Mouse (Mus musculus): Measurements from ENCODE around the gene Agap2. TPM values are rescaled to one million over a fixed set of nuclear protein-coding genes. Genes with fewer than 3 reads are reported as not detected.

The Agap2 gene
- polyA plus RNA-seq (2015; fragmentation: Nextera tagmentation; extraction: Ambion mirVana) = 2.8 and 3.3 TPM in 2 replicates

GRCm38 (mm10) chr10:127075080-127075479, at the start of gene Agap2:
Agap2 (plus strand) TSS chr10:127075284.
- Histone ChIP-seq H3K36me3 (no peaks in the 10 kb centered on the region), H3K4me3 (replicated peaks) (no peak within 1 kb of the TSS), H3K27me3 (peaks cover 16% of the 10 kb centered on the region), H3K4me2 (replicated peaks) (no peak within 1 kb of the TSS), H3K9me3 (no peaks in the 10 kb centered on the region), H3K4me1 (replicated peaks) (peaks cover 41% of the 10 kb centered on the region), H3K27ac (no peak within 1 kb of the TSS), H3K9ac (replicated peaks) (0 out of 2 replicates have a peak within 1 kb of the TSS, but pooled peaks have one; percentile 7)
- no peak for ATAC-seq
- 68% methylated on average over 9 of the region's 9 CpGs for WGBS

- peak within 1 kb of the TSS; percentile 80 for H3K27ac ChIP-seq
- H3K4me2 ChIP-seq (replicated peaks) = peak within 1 kb of the TSS; percentile 90
- peak within 1 kb of the TSS; percentile 87 for H3K4me3 ChIP-seq (replicated peaks)
- H3K4me1 ChIP-seq (replicated peaks) = peaks cover 11% of the 10 kb centered on the region
- no peaks in the 10 kb centered on the region for H3K27me3 ChIP-seq
- peak within 1 kb of the TSS; percentile 92 for H3K9ac ChIP-seq (replicated peaks)
- no peaks in the 10 kb centered on the region for H3K9me3 ChIP-seq
- H3K36me3 ChIP-seq = peaks cover 33% of the 10 kb centered on the region
- ATAC-seq = peak; percentile 92
- WGBS = 5% methylated on average over 55 of the region's 56 CpGs
These were observed 44.5 kb upstream of the Agap2 start, which contains the start of gene Tsfm for GRCm38 (mm10) chr10:127030336-127031296. Tsfm (minus strand) TSS chr10:127030840.

- ATAC-seq = no peak
- no peak overlapping the region for H3K4me3 ChIP-seq (replicated peaks)
- H3K4me2 ChIP-seq (replicated peaks) = no peak overlapping the region
- no peaks in the 10 kb centered on the region for H3K27me3 ChIP-seq
- peaks cover 11% of the 10 kb centered on the region for H3K4me1 ChIP-seq (replicated peaks)
- no peak overlapping the region for H3K9ac ChIP-seq (replicated peaks)
- 91% methylated on average over 7 of the region's 8 CpGs for WGBS
- H3K9me3 ChIP-seq = no peaks in the 10 kb centered on the region
- peaks cover 6% of the 10 kb centered on the region for H3K36me3 ChIP-seq
- no peak overlapping the region for H3K27ac ChIP-seq
These were observed 41.8 kb upstream of the Agap2 start for GRCm38 (mm10) chr10:127033301-127033741.

- Histone ChIP-seq H3K27ac (no peak overlapping the region), H3K9ac (replicated peaks) (no peak overlapping the region), H3K27me3 (peaks cover 10% of the 10 kb centered on the region), H3K4me1 (replicated peaks) (peaks cover 6% of the 10 kb centered on the region), H3K36me3 (no peaks in the 10 kb centered on the region), H3K4me3 (replicated peaks) (no peak overlapping the region), H3K9me3 (no peaks in the 10 kb centered on the region), H3K4me2 (replicated peaks) (no peak overlapping the region)
- ATAC-seq = no peak
- WGBS = 84% methylated on average over 12 of the region's 12 CpGs
These were observed 38.8 kb upstream of the Agap2 start for GRCm38 (mm10) chr10:127036273-127036672.

GRCm38 (mm10) chr10:127037641-127038040, 37.4 kb upstream of the Agap2 start:
- WGBS = 72% methylated on average over 12 of the region's 12 CpGs
- Histone ChIP-seq H3K4me1 (replicated peaks) (peaks cover 12% of the 10 kb centered on the region), H3K4me2 (replicated peaks) (no peak overlapping the region), H3K36me3 (no peaks in the 10 kb centered on the region), H3K27ac (no peak overlapping the region), H3K9ac (replicated peaks) (no peak overlapping the region), H3K27me3 (peaks cover 10% of the 10 kb centered on the region), H3K4me3 (replicated peaks) (no peak overlapping the region), H3K9me3 (no peaks in the 10 kb centered on the region)
- no peak for ATAC-seq

- Histone ChIP-seq H3K27me3 (peaks cover 10% of the 10 kb centered on the region), H3K36me3 (peaks cover 9% of the 10 kb centered on the region), H3K9ac (replicated peaks) (peak overlapping the region; percentile 73), H3K4me3 (replicated peaks) (peak overlapping the region; percentile 79), H3K4me1 (replicated peaks) (peaks cover 16% of the 10 kb centered on the region), H3K9me3 (no peaks in the 10 kb centered on the region), H3K4me2 (replicated peaks) (peak overlapping the region; percentile 92), H3K27ac (no peak overlapping the region)
- ATAC-seq = no peak; the same call in 1 of the 2 replicates
- 1% methylated on average over 20 of the region's 20 CpGs for WGBS
These were observed 34.4 kb upstream of the Agap2 start for GRCm38 (mm10) chr10:127040569-127041214.

- peak within 1 kb of the TSS; percentile 79 for H3K4me3 ChIP-seq (replicated peaks)
- ATAC-seq = peak; percentile 84
- H3K27me3 ChIP-seq = peaks cover 10% of the 10 kb centered on the region
- peak within 1 kb of the TSS; percentile 92 for H3K4me2 ChIP-seq (replicated peaks)
- no peaks in the 10 kb centered on the region for H3K9me3 ChIP-seq
- H3K27ac ChIP-seq = no peak within 1 kb of the TSS; the same call in 1 of the 2 replicates
- peaks cover 9% of the 10 kb centered on the region for H3K36me3 ChIP-seq
- peaks cover 16% of the 10 kb centered on the region for H3K4me1 ChIP-seq (replicated peaks)
- peak within 1 kb of the TSS; percentile 73 for H3K9ac ChIP-seq (replicated peaks)
- WGBS = 1% methylated on average over 28 of the region's 28 CpGs
These were observed 33.8 kb upstream of the Agap2 start, which contains the start of the genes Mettl1 and Eef1akmt3 for GRCm38 (mm10) chr10:127041274-127041766. Mettl1 (plus strand) TSS chr10:127041414. Eef1akmt3 (minus strand) TSS chr10:127041513.

- WGBS = under 1% methylated on average over 44 of the region's 44 CpGs
- Histone ChIP-seq H3K9ac (replicated peaks) (peak overlapping the region; percentile 73), H3K4me3 (replicated peaks) (peak overlapping the region; percentile 79), H3K27me3 (peaks cover 10% of the 10 kb centered on the region), H3K9me3 (no peaks in the 10 kb centered on the region), H3K27ac (no peak overlapping the region; the same call in 1 of the 2 replicates), H3K4me2 (replicated peaks) (peak overlapping the region; percentile 92), H3K36me3 (peaks cover 9% of the 10 kb centered on the region), H3K4me1 (replicated peaks) (peaks cover 16% of the 10 kb centered on the region)
- peak; percentile 86 for ATAC-seq
These were observed 33.2 kb upstream of the Agap2 start for GRCm38 (mm10) chr10:127041774-127042338.

GRCm38 (mm10) chr10:127042468-127043115, 32.5 kb upstream of the Agap2 start:
- Histone ChIP-seq H3K9me3 (no peaks in the 10 kb centered on the region), H3K27ac (no peak overlapping the region), H3K4me1 (replicated peaks) (peaks cover 16% of the 10 kb centered on the region), H3K4me3 (replicated peaks) (peak overlapping the region; percentile 79), H3K9ac (replicated peaks) (peak overlapping the region; percentile 73), H3K4me2 (replicated peaks) (peak overlapping the region; percentile 92), H3K36me3 (peaks cover 9% of the 10 kb centered on the region), H3K27me3 (peaks cover 16% of the 10 kb centered on the region)
- WGBS = 23% methylated on average over 5 of the region's 5 CpGs
- no peak for ATAC-seq

- no peak for ATAC-seq
- peaks cover 16% of the 10 kb centered on the region for H3K4me1 ChIP-seq (replicated peaks)
- peaks cover 9% of the 10 kb centered on the region for H3K36me3 ChIP-seq
- H3K27me3 ChIP-seq = peaks cover 22% of the 10 kb centered on the region
- no peak overlapping the region for H3K27ac ChIP-seq
- peak overlapping the region; percentile 92; the same call in 1 of the 2 replicates for H3K4me2 ChIP-seq (replicated peaks)
- no peak overlapping the region for H3K4me3 ChIP-seq (replicated peaks)
- no peaks in the 10 kb centered on the region for H3K9me3 ChIP-seq
- 43% methylated on average over 6 of the region's 6 CpGs for WGBS
- no peak overlapping the region for H3K9ac ChIP-seq (replicated peaks)
These were observed 31.9 kb upstream of the Agap2 start for GRCm38 (mm10) chr10:127043187-127043586.

GRCm38 (mm10) chr10:127047954-127048353, 27.1 kb upstream of the Agap2 start, which contains the start of gene Cyp27b1:
Cyp27b1 (plus strand) TSS chr10:127048250.
- Histone ChIP-seq H3K9ac (replicated peaks) (no peak within 1 kb of the TSS), H3K4me2 (replicated peaks) (no peak within 1 kb of the TSS), H3K27ac (no peak within 1 kb of the TSS), H3K9me3 (no peaks in the 10 kb centered on the region), H3K4me1 (replicated peaks) (peaks cover 12% of the 10 kb centered on the region), H3K27me3 (peaks cover 58% of the 10 kb centered on the region), H3K4me3 (replicated peaks) (no peak within 1 kb of the TSS), H3K36me3 (peaks cover 9% of the 10 kb centered on the region)
- 25% methylated on average over 5 of the region's 5 CpGs for whole genome bisulfite sequencing
- no peak for ATAC-seq

Data from midbrain, embryonic 13.5 days (tissue).